Mouse (Mus musculus) right cerebral cortex, adult 2 months (tissue): Measurements from ENCODE around the gene Ttc39a.
"Not testable (repeated sequence)": the region's sequence is repeated elsewhere in the genome, so short reads cannot be mapped to it uniquely, and the experiment has no call there.

Experiments used
- DNase-seq, 2 experiments: peaks; one replicate each; pipeline ENCODE4 v3.0.0; 2021 to 2022; ENCODE audit warnings: low spot score in 2 of 2

The Ttc39a gene

DNA sequence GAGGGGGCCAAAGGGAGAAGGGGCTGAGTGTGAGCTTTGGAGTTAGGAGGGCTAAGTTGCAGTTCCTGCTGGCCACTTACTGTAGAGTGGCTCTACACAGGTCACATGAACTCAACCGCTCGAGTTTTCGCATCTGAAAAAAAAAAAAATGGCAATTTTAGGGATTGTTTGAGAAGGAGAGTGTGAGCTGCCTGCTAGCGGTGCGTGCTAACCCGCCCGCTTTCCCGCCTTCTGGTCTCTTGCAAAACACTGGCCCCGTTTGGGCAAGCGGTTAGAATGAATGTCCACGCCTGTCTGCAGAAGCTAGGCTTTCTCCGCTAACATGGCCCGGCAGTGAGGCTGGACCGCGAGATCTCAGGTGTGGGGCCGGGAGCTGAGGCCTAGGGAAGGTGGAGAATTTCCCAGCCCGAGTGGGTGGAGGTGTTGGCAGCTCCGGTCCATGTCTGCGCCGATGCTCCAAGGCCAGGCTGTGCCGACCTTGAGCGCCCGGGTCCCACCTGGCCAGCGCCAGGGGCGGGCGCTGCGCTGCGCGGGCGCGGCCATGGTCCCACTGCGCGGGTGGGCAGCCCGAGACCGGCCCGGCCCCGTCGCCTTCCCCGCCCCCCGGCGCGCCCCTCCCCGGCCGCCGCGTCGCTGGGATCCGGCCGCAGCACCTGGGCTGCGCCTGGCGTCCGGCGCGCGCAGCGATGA is at the start of gene Ttc39a:
Gene Ttc39a (plus strand): TSS at position 138 of the 690 bp plus-strand sequence.
- DNase-seq = peak; percentile 15 to 31

- no peak for DNase-seq
Measured at GRCm38 (mm10) chr4:109378107-109378506, 28.3 kb upstream of the Ttc39a start.

- no peak for DNase-seq
Measured at GRCm38 (mm10) chr4:109382457-109382856, 24.0 kb upstream of the Ttc39a start.

- no peak for DNase-seq
Measured at GRCm38 (mm10) chr4:109385599-109385998, 20.8 kb upstream of the Ttc39a start.

DNA sequence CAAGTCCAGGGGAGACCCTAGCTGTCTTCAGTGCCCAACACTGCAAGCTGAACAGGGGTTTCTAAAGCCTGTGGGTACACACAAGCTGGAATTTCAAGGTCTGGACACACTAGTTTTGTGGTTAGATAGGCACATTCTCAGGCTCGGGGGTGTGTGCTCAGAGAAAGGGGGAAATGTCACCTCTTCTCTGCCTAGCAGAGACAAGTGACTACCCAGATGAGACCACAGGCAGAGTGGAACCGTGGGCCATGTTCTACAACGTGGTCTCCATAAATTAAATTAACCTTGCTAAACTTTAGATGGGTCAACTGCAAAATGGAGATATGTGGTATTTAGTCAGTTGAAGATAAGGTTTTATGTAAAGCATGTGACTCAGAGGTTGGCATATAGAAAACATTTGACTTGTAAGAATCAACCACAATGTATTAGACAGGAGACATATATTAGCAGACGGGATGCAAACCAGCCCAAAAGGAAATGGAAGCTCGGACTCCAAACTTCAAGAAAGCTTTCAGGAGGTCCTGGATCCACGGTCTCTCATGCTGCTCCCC is 13.1 kb upstream of the Ttc39a start:
- DNase-seq = no peak

DNA sequence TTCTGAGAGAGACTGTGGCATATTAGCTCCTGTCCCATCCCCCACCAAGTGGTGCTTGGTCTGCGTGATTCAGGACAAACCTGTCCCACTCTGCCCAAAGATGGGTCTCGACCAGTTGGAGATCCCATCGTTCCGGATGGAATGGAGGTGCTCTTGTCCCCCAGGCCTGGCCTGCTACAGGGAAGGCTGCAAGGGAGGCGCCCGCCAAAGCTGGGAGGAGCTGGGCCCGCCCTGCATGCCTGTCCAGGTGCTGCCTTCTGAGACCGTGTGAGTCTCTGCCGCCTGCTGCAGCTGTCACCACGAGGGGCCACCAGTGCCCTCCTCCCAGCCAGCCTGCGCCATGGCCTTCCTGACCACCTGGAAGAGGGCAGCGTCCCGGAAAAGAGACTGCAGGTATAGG is 12.5 kb upstream of the Ttc39a start:
- no peak for DNase-seq

GRCm38 (mm10) chr4:109394314-109395074 is 11.9 kb upstream of the Ttc39a start:
- DNase-seq = no peak

DNA sequence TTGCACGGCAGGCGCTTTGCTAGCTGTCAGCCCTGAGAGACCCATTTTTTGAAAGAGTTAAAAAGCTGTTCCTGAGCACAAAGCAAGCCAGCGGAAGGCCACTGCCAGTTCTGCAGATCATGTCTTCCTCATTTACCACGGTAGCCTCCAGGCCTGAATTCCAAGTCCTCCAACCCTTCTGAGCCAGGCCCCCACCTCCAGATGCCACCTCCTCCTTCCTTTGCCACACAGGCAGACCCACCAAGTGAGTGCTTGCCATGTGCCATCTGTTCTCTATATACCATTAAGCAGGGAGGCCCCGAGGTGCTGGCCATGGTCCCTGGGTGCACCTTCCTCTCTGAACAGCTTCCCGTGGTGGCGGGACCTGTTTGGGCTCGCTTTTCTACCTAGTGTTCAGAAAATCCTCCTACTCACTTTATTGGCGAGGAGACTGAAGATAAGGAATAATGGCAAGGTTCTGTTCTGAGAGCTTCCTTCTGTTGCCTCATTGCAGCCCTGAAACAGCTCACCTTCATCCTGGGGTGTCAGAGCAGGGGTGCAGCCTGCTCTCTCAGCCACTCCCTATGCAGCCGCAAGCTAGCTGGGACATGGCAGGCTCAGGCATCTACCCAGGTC is 6.0 kb upstream of the Ttc39a start:
- no peak for DNase-seq

DNA sequence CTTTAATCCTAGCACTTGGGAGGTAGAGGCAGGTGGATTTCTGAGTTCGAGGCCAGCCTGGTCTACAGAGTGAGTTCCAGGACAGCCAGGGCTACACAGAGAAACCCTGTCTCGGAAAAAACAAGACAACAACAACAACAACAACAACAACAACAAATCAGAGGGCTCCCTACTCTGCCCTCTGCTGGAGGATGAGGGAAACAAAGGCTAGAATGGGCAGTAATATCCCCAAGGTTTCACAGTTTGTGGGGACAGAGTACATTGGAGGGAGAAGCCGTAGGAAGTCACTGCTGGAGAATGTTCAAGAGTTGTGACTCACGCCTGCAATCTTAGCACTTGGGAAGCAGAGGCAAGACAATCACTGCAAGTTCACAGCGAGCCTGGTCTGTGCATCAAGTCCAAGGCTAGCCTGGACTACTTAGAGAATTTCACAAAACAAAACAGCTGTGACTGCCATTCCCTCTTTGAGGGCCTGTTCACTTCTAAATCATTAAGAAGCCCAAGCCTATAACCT is 5.2 kb upstream of the Ttc39a start:
- no peak for DNase-seq

DNA sequence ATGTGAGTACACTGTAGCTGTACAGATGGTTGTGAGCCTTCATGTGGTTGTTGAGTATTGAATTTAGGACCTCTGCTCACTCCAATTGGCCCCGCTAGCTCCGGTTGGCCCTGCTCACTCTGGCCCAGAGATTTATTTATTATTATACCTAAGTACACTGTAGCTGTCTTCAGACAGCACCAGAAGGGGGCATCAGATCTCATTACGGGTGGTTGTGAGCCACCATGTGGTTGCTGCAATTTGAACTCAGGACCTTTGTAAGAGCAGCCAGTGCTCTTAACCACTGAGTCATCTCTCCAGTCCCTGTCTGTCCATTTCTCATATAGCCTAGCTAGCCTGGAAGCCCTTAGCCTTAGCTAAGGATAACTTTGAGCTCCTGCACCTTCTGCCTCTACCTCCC is 1.5 kb upstream of the Ttc39a start:
- DNase-seq = not testable (repeated sequence)

DNA sequence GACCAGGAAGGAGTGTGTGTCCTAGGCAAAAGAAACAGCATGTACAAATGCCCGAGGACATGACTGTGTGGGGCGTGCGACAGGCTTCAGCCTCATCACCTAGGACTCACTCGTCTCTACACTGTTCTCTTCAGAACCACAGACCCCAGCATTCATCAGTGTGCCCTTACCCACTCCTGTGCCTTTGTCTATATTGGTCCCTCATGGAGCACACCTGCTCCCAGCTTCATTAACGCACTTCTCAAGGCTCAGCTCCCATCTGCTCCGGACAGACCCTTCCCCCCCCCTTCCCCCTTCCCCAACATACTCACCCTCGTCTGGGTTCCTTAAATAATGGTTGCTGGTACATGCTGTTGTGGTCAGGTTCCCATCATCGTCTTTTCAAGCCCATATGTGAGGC is 1.0 kb upstream of the Ttc39a start:
- no peak for DNase-seq

DNA sequence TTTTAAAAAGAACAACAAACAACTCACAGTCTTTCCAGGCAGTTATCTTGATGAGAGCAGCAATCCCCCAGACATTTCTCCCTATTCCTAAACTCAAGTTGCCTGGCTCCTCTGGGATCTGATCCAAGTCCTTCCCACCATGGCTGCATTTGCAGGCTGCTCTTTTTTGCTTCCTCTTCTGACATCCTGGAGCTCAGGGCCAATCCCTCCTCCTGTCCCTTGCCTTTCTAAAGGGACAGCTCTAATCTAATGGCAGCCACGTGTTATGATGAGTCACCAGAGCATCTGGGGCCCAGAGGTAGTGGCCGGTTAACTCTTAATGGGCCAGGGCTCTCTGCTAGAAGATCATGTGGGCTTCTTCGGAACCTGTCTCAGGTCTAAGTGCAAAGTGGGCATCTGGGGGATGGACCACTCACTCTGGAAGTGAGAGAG is 353 bp upstream of the Ttc39a start:
- DNase-seq = peak; percentile 53 to 64

DNA sequence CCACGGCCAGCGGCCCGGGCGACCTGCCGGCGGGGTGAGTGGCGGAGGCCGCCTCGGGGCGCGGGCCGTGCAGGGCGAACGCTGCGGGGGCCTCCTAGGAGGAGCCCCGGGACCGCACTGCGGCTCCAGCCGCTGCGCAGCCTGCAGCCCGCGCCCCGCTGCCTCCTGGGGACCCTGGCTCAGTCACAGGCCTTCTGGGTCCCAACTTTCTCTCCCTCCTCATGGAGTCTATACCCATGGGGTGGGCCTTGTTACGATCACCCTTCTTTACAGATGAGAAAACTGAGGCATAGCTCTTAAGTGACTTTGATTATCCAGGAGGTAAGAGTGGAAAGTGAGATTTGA is 725 bp downstream of the Ttc39a start:
- DNase-seq = no peak

- no peak for DNase-seq
Measured at GRCm38 (mm10) chr4:109407701-109408485, 1.5 kb downstream of the Ttc39a start.

- no peak for DNase-seq
Measured at GRCm38 (mm10) chr4:109410681-109411376, 4.4 kb downstream of the Ttc39a start.

DNA sequence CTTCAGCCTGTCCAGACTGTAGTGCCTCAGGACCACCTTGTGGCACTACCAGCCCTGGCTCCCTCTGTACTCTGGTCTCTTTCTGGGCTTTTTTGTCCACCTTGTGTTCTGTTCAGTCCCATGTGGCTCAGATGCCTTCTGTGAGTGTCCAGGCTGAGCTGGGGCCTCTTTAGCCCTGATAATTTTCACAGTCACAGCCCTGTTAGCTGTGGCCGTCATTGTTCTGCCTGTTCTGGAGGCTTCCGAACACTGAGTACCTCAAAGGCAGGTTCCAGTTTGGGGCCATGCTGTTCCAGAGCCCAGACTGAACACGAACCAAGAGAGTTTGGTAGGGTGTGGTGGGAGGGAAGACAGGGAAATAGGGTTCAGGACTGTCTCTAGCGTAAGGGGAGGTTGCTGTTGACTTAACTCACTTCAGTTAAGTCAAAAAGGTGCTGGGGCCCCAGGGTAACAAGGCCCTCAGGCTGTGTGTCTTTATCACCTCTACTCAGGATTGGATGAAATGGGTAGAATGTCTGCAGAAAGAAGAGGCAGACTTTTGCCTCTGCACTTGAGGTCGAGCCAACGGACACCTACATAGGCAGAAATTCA is 5.0 kb downstream of the Ttc39a start:
- DNase-seq = no peak

GRCm38 (mm10) chr4:109412233-109412632 is 5.8 kb downstream of the Ttc39a start:
- DNase-seq = no peak

DNA sequence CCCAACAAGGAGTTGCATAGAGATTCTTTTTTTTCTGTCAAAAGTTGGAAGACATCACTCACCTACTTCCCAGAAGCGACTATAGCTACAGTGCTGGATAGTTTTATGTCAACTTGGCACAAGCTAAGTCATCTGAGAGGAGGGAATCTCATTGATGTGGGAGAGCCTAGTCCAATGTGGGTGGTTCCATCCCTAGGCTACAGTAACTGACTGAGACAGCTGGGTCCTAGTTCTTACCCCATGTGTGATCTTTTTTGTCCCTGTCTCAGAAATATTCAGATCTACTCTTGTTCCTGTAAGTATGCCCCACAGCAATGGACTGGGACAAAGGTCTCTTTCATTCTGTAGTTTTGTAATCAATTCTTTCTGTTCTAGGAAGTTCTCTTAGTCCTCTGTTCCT is 11.6 kb downstream of the Ttc39a start:
- DNase-seq = no peak

DNA sequence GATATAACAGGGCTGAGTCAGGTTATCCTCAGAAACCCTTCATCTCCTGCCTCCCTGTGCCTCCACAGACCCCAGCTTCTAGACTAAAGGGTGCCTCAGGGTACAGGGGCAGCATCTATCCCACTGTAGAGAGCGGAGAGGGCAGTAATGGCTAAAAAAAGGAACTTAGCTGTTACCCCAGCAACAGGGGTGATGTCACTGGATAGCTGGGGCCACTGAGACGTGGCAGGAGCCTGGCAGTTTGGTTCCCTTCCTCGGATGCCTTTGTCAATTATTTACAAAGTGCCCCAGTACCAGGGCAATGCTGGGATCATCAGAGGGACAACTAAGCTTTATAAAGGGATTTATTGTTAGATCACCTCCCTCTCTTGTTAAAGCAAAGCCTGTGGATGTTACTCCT is 12.6 kb downstream of the Ttc39a start:
- no peak for DNase-seq

DNA sequence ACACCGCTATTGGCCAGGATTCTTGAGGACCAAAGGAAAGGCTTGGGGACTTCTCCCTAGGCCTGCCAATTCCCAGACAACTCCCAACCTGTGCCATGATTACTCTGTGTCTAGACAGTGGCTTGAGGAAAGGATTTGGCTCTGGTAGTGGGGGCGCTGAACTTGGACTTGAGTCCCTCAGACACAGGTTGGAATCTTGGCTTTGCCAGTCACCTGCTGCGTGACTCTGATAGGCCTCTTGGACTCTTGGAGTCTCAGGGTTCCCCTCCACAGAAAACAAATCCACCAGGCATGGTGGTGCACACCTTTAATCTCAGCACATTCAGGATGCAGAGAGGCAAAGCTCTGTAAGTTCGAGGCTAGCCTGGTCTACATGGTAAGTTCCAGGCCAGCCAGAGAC is 13.1 kb downstream of the Ttc39a start:
- no peak for DNase-seq
